Mouse (Mus musculus) forebrain, embryonic 16.5 days (tissue): ENCODE results near the gene 1600014C10Rik. TPM values are rescaled to one million over a fixed set of nuclear protein-coding genes. Genes with fewer than 3 reads are reported as not detected.

Source experiments
- ATAC-seq: fragments of 200-750 bp; cut with Nextera tagmentation; 2 replicates; pipeline ENCODE4 v1.8.0; 2017; ENCODE audit warnings: mild to moderate bottlenecking, moderate library complexity
- H3K27ac ChIP-seq: fragments of 300-500 bp; sonication (generic); 2 replicates; pipeline ENCODE4 v1.5.1; 2014; ENCODE audit warnings: low read length, control low read depth
- H3K27me3 ChIP-seq: fragments of 300-500 bp; sonication (generic); replicated peaks from 2 replicates; pipeline ENCODE4 v1.6.1; 2014; ENCODE audit warnings: low read length; ENCODE audit not compliant: control insufficient read depth, insufficient read depth
- H3K36me3 ChIP-seq: fragments of 300-500 bp; sonication (generic); 2 replicates; pipeline ENCODE4 v1.6.1; 2014; ENCODE audit not compliant: control insufficient read depth, insufficient read depth
- H3K4me1 ChIP-seq: fragments of 300-500 bp; sonication (generic); replicated peaks from 2 replicates; pipeline ENCODE4 v1.6.1; 2014; ENCODE audit warnings: low read length; ENCODE audit not compliant: control insufficient read depth, insufficient read depth
- H3K4me2 ChIP-seq: fragments of 300-500 bp; sonication (generic); 2 replicates; pipeline ENCODE4 v1.6.1; 2014; ENCODE audit warnings: mild to moderate bottlenecking, low read length, control low read depth
- H3K4me3 ChIP-seq: fragments of 300-500 bp; sonication (generic); replicated peaks from 2 replicates; pipeline ENCODE4 v1.5.1; 2014; ENCODE audit warnings: mild to moderate bottlenecking, low read length, control low read depth
- H3K9ac ChIP-seq: fragments of 300-500 bp; sonication (generic); replicated peaks from 2 replicates; pipeline ENCODE4 v1.6.1; 2014; ENCODE audit warnings: low read depth, low read length, control low read depth
- H3K9me3 ChIP-seq: fragments of 300-500 bp; sonication (generic); 2 replicates; pipeline ENCODE4 v1.6.1; 2016; ENCODE audit warnings: low read length; ENCODE audit not compliant: control insufficient read depth
- WGBS: fragments of 180-500 bp; shearing (Covaris S2); extraction: QIAGEN DNeasy Blood & Tissue Kit; methylation state at CpG from one replicate; pipeline ENCODE4 v1.1.7; 2014; 5-methylcytosine and 5-hydroxymethylcytosine counted together
- polyA plus RNA-seq: library from polyadenylated mRNA; unstranded; fragments of >200 nt; fragmentation: Nextera tagmentation; extraction: Ambion mirVana; gene quantifications from 2 replicates; pipeline ENCODE4 v1.2.1, GENCODE M21; 2015

Gene 1600014C10Rik
- 17.7 and 18.7 TPM in 2 replicates for polyA plus RNA-seq

DNA sequence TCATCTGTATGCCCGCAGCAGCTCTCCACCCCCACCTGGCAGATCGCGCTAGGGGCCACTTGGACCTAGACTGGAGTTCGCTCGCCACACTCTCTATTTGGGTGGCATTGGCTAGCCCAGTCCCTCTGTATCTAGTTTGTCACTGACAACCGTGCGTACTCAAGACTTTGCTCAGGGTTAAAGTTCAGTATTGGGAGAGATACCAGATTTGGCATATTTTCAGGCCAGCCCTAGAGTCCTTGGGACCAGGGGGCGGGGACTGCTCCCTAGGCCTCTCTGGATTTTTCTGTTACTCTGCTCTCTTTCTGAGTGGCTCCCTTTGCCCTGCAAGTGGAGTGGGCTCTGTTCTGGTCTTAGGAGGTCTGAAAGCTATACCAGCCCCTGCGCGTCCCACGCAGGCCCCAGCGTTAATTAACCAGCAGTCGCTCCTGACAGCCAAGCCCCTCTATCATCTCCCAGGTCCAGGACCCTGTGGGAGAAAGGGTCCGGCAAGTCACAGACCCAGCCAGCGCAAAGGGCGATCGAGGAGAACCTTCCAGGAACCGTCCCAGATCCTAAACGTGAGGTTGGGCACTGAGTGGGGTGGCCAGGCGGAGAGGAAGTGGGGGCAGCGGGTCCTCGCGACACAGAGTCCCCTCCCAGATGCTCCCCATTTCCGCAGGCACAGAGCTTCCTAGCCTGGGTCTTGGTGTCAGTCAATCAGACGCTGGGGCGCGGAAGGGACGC lies at the start of gene 1600014C10Rik:
1600014C10Rik (plus strand) TSS at position 256 of the 726 bp plus-strand sequence.
- Histone ChIP-seq H3K4me3 (peak within 1 kb of the TSS; percentile 64), H3K27me3 (no peaks in the 10 kb centered on the region), H3K9ac (peak within 1 kb of the TSS; percentile 66), H3K36me3 (no peaks in the 10 kb centered on the region), H3K4me2 (peak within 1 kb of the TSS; percentile 84), H3K4me1 (peaks cover 13% of the 10 kb centered on the region), H3K9me3 (no peaks in the 10 kb centered on the region), H3K27ac (peak within 1 kb of the TSS; percentile 86)
- WGBS = 3% methylated on average over 28 of the region's 28 CpGs
- peak; percentile 19 for ATAC-seq

DNA sequence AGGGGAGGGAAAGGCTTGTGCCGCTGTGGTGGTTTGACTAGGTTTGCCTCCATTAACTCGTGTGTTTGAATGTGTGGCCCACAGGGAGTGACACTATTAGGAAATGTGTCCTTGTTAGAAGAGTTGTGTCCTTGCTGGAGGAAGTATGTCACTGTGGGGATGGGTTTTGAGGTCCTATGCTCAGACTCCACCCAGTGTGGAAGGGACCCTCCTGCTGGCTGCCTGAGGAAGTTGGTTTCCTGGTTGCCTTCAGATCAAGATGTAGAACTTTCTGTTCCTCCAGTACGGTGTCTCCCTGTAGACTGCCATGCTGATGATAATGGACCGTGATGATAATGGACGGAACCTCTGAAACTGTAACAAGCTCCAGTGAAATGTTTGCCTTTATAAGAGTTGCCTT lies 48.5 kb upstream of the 1600014C10Rik start:
- H3K9me3 ChIP-seq = no peaks in the 10 kb centered on the region
- no peaks in the 10 kb centered on the region for H3K27me3 ChIP-seq
- H3K4me1 ChIP-seq = no peaks in the 10 kb centered on the region; the same call in 1 of the 2 replicates
- no peak overlapping the region for H3K4me3 ChIP-seq
- WGBS = 96% methylated on average over 5 of the region's 5 CpGs
- no peak for ATAC-seq
- H3K4me2 ChIP-seq = no peak overlapping the region
- no peak overlapping the region for H3K9ac ChIP-seq
- H3K36me3 ChIP-seq = no peaks in the 10 kb centered on the region
- no peak overlapping the region for H3K27ac ChIP-seq

DNA sequence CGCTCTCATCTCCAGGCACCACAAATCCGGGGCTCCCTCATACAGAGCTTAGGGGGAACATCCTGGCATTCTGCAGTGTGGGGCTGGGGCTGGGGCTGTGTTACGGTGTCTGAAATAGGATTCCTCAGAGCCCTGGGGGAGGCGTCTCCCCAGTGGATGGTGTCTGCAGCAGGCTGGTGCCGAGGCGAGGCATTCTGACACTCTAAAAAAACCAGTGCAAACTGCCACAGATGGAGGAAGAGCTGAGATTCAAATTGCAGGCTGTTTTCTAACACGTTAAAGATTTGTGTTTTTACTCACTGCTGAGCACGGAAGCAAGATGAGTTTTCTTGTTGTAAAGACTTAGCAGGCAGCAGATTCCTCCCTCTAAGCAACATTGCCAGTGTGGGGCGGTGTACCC lies 42.7 kb upstream of the 1600014C10Rik start:
- no peak overlapping the region for H3K4me2 ChIP-seq
- no peak overlapping the region for H3K4me3 ChIP-seq
- H3K9ac ChIP-seq = no peak overlapping the region
- no peak overlapping the region for H3K27ac ChIP-seq
- peaks cover 7% of the 10 kb centered on the region for H3K4me1 ChIP-seq
- peak; percentile 47 for ATAC-seq
- WGBS = 52% methylated on average over 9 of the region's 9 CpGs
- no peaks in the 10 kb centered on the region for H3K36me3 ChIP-seq
- no peaks in the 10 kb centered on the region for H3K9me3 ChIP-seq
- H3K27me3 ChIP-seq = no peaks in the 10 kb centered on the region

DNA sequence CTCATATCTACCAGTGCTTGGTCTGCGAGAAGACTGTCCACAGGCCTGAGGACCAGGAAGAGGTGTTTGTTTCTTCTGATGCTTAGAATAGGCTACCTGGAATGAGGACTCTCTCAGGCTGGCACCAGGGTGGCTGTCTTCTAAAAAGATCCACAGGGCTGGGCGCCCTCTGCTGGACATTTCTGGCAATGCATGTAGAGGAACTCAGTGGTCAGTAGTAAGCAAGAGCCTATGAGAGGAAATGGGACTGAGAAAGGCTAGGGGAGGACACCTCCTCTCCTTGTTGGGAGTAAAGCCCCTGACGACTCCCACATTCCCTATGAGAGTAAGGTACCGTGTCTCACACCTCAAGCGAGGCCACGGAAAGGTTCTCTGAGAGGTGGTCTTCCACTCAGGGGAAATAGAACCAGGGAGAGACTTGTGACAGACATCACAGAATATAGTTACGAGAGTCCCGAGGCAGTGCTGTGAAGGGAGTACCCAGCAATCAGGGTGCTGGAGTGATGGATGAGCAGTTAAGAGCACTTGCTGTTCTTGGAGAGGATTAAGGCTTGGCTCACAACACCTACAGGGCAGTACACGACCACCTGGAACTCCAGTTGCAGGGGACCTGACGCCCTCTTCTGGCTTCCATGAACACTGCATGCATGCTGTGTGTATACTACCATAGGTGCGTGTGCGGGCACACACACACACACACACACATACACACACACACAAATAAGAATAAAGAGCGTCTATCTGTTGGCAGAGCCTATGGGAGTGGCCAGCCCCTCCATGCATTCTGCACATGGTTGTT lies 41.1 kb upstream of the 1600014C10Rik start:
- no peak overlapping the region for H3K9ac ChIP-seq
- no peaks in the 10 kb centered on the region for H3K36me3 ChIP-seq
- no peaks in the 10 kb centered on the region for H3K9me3 ChIP-seq
- no peak overlapping the region for H3K4me3 ChIP-seq
- H3K4me1 ChIP-seq = peaks cover 7% of the 10 kb centered on the region
- WGBS = 67% methylated on average over 13 of the region's 13 CpGs
- no peak overlapping the region for H3K27ac ChIP-seq
- H3K27me3 ChIP-seq = no peaks in the 10 kb centered on the region
- no peak overlapping the region for H3K4me2 ChIP-seq
- ATAC-seq = peak; percentile 36

DNA sequence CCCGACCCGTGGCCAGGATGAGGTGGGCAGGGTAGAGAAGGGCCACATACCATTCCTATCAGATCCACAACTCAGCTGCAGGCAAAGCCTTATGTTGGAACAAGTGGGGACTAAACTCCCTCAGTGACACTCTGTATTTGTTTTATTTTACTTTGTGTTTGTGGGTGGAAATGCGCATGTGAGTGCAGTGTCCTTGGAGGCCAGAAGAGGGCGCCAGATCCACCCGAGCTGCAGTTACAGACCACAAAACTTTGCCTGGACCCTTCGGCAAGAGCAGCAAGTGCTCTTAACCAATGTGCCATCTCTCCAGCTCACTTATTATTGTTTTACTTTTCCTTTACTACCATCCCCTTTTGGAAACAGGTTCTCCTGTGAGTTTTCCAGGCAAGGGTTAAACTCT lies 35.5 kb upstream of the 1600014C10Rik start:
- ATAC-seq = no peak
- H3K4me1 ChIP-seq = peaks cover 8% of the 10 kb centered on the region; the same call in 1 of the 2 replicates
- H3K27ac ChIP-seq = no peak overlapping the region
- H3K36me3 ChIP-seq = no peaks in the 10 kb centered on the region
- 86% methylated on average over 6 of the region's 6 CpGs for WGBS
- no peak overlapping the region for H3K9ac ChIP-seq
- H3K9me3 ChIP-seq = no peaks in the 10 kb centered on the region
- H3K4me3 ChIP-seq = no peak overlapping the region
- no peak overlapping the region for H3K4me2 ChIP-seq
- H3K27me3 ChIP-seq = no peaks in the 10 kb centered on the region

DNA sequence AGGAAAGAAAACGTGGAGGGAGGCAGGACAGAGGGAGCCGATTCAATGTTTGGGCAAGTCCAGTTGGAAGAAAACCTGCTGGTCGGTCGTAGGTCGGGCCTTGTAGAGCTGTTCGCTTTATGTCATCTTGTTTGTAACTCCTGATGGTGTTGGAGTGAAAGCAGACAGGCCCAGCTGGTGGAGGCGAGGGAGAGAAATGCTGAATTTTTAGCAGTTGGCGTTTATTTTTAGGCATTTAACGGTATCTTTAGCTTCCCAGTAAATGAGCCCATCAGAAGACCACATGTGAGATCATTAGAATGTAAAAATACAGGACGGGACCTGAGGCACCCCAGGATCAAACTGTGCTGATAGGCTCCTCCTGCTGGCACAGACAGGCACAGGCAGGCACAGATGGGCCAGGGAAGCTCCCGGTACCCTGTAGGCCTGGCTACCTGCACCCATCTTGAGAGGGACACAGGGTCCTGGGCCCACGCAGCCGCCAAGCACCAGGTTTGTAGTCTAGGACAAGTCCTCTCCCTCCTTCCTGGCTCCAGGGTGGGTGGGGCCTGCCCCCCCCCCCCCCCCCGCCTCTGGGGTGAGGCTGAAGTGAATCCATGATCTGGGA lies 31.2 kb upstream of the 1600014C10Rik start:
- H3K4me1 ChIP-seq = peaks cover 8% of the 10 kb centered on the region; the same call in 1 of the 2 replicates
- WGBS = 55% methylated on average over 13 of the region's 14 CpGs
- no peak overlapping the region for H3K4me2 ChIP-seq
- ATAC-seq = peak; percentile 64
- no peak overlapping the region for H3K9ac ChIP-seq
- H3K9me3 ChIP-seq = no peaks in the 10 kb centered on the region
- H3K36me3 ChIP-seq = no peaks in the 10 kb centered on the region
- peak overlapping the region; percentile 8; the same call in 1 of the 2 replicates for H3K27ac ChIP-seq
- no peak overlapping the region for H3K4me3 ChIP-seq
- no peaks in the 10 kb centered on the region for H3K27me3 ChIP-seq

DNA sequence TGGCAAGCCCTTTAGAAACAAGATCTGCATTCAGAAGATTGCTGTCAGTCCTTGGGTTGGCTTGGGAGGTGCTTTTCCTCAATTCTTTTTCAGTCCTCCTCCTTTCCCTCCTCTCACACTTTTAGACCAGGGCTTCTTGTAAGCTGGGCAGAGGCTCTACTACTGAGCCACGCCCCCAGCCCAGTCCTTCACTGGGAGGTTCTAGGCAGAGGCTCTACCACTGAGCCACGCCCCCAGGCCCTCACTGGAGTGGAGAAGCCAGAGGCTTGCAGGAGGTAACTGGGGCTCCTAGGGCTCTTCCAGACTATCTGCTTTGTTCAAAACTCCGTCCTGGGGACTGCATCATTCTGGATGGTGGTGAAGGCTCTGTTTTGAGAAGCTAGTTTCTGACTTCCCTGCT lies 30.4 kb upstream of the 1600014C10Rik start:
- H3K4me2 ChIP-seq = no peak overlapping the region
- H3K27ac ChIP-seq = no peak overlapping the region
- no peak overlapping the region for H3K4me3 ChIP-seq
- H3K36me3 ChIP-seq = no peaks in the 10 kb centered on the region
- no peak for ATAC-seq
- H3K9ac ChIP-seq = no peak overlapping the region
- WGBS = 83% methylated on average over 3 of the region's 3 CpGs
- no peaks in the 10 kb centered on the region for H3K9me3 ChIP-seq
- peaks cover 8% of the 10 kb centered on the region; the same call in 1 of the 2 replicates for H3K4me1 ChIP-seq
- no peaks in the 10 kb centered on the region for H3K27me3 ChIP-seq

DNA sequence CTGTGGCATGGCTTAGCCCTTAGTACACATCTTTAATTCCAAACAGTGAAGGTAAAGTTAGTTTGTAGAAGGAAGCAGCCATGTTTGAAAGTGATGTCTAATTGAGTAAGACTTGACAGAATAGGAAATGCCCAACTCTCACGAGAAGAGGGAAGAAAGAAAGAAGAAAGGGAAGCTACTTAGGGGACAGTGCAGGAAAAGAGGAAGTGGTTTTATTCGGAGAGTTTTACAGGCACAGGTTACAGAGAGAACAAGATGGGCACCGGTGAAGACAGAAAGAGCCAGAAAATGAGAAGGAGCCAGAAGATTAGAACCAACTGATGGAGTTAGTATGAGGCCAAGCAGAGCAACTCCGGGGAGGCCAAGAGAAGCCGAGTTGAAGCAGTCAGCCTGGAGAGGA lies 27.2 kb upstream of the 1600014C10Rik start:
- no peak for ATAC-seq
- no peaks in the 10 kb centered on the region for H3K36me3 ChIP-seq
- H3K9me3 ChIP-seq = no peaks in the 10 kb centered on the region
- no peaks in the 10 kb centered on the region for H3K27me3 ChIP-seq
- no peak overlapping the region for H3K4me2 ChIP-seq
- H3K27ac ChIP-seq = no peak overlapping the region
- no peak overlapping the region for H3K9ac ChIP-seq
- 83% methylated on average over 5 of the region's 5 CpGs for WGBS
- H3K4me3 ChIP-seq = no peak overlapping the region
- H3K4me1 ChIP-seq = peaks cover 8% of the 10 kb centered on the region; the same call in 1 of the 2 replicates
